Mouse (Mus musculus): ENCODE results near the gene Sult6b1.

GRCm38 (mm10) chr17:78881878-78882304 lies 24.9 kb downstream of the Sult6b1 start:
- TF ChIP-seq CTCF (IDR thresholded peaks at IDR 0.05; ENCODE audit: borderline replicate concordance, extremely low read depth, insufficient read depth, insufficient read length), result no peak
- TF ChIP-seq POLR2A (IDR thresholded peaks at IDR 0.05; ENCODE audit: borderline replicate concordance, extremely low read depth, insufficient read depth, insufficient read length, poor library complexity, severe bottlenecking), result no peak

All from brain, embryonic 14.5 days (tissue).